Mouse (Mus musculus) cerebellum, adult 2 months (tissue): ENCODE data around the gene Wdpcp.

Experiments
- CTCF ChIP-seq: fragments of 200-500 bp; IDR thresholded peaks from 2 replicates; pipeline ENCODE4 v1.5.1; 2011; ENCODE audit warnings: low read depth, mild to moderate bottlenecking, control low read depth, low read length, moderate library complexity, borderline replicate concordance; ENCODE audit not compliant: insufficient read depth
- POLR2A ChIP-seq: fragments of 200-500 bp; IDR thresholded peaks from 2 replicates; pipeline ENCODE4 v1.6.1; 2011; ENCODE audit warnings: low read length, control low read depth, borderline replicate concordance; ENCODE audit not compliant: insufficient read depth

DNA sequence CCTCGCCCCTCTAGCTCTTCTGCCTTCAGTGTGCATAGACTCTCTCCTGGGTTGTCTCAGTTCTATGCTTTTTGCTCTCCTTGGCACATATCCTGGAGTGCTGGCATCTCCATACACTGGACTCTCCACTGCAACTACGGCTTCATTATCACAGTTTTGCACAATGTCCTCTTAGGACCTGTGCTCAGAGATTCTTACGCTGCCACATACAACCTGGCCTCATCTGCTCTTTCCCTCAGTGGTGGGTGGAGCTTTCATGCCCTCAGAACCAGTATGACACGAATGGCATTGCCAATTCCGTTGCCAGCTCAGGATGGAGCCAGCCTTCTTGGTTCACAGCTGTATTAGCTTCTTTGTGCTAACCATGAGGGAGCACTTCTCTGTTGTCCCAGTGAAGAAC, 29.3 kb upstream of the Wdpcp start:
- TF ChIP-seq CTCF (no peak), POLR2A (no peak)
